Mouse (Mus musculus) intestine, embryonic 15.5 days (tissue): ENCODE measurements around the gene Man2c1. TPM values are rescaled to one million over a fixed set of nuclear protein-coding genes. Genes with fewer than 3 reads are reported as not detected.

Source experiments
- ATAC-seq: fragments of 200-750 bp; cut with Nextera tagmentation; 2 replicates; pipeline ENCODE4 v1.8.0; 2017; ENCODE audit warnings: moderate TSS enrichment, moderate library complexity
- H3K27ac ChIP-seq: fragments of 300-500 bp; sonication (generic); 2 replicates; pipeline ENCODE4 v1.5.1; 2015; ENCODE audit warnings: mild to moderate bottlenecking, inconsistent platforms
- H3K27me3 ChIP-seq: fragments of 300-500 bp; sonication (generic); replicated peaks from 2 replicates; pipeline ENCODE4 v1.6.1; 2015; ENCODE audit warnings: inconsistent platforms
- H3K36me3 ChIP-seq: fragments of 300-500 bp; sonication (generic); 2 replicates; pipeline ENCODE4 v1.6.1; 2015; ENCODE audit warnings: inconsistent platforms
- H3K4me1 ChIP-seq: fragments of 300-500 bp; sonication (generic); replicated peaks from 2 replicates; pipeline ENCODE4 v1.6.1; 2015; ENCODE audit warnings: inconsistent platforms
- H3K4me2 ChIP-seq: fragments of 300-500 bp; sonication (generic); replicated peaks from 2 replicates; pipeline ENCODE4 v1.6.1; 2015; ENCODE audit warnings: mild to moderate bottlenecking, inconsistent platforms
- H3K4me3 ChIP-seq: fragments of 300-500 bp; sonication (generic); replicated peaks from 2 replicates; pipeline ENCODE4 v1.5.1; 2015; ENCODE audit warnings: inconsistent platforms
- H3K9ac ChIP-seq: fragments of 300-500 bp; sonication (generic); 2 replicates; pipeline ENCODE4 v1.6.1; 2015; ENCODE audit warnings: inconsistent platforms
- H3K9me3 ChIP-seq: fragments of 300-500 bp; sonication (generic); 2 replicates; pipeline ENCODE4 v1.6.1; 2016; ENCODE audit warnings: inconsistent platforms
- WGBS: fragments of 180-500 bp; shearing (Covaris S2); methylation state at CpG from one replicate; pipeline ENCODE4 v1.1.7; 2015; 5-methylcytosine and 5-hydroxymethylcytosine counted together
- polyA plus RNA-seq: library from polyadenylated mRNA; unstranded; fragments of >200 nt; fragmentation: Nextera tagmentation; extraction: Ambion mirVana; gene quantifications from 2 replicates; pipeline ENCODE4 v1.2.1, GENCODE M21; 2015

The Man2c1 gene
- polyA plus RNA-seq = 50.6 and 55.6 TPM in 2 replicates

GRCm38 (mm10) chr9:57130577-57131433 is at the start of gene Man2c1:
Gene Man2c1, plus strand, starts transcription at chr9:57130690.
- H3K4me3 ChIP-seq = peak within 1 kb of the TSS; percentile 76
- peaks cover 16% of the 10 kb centered on the region for H3K36me3 ChIP-seq
- under 1% methylated on average over 58 of the region's 58 CpGs for WGBS
- peaks cover 10% of the 10 kb centered on the region; the same call in 1 of the 2 replicates for H3K4me1 ChIP-seq
- peak; percentile 94 for ATAC-seq
- H3K9ac ChIP-seq = peak within 1 kb of the TSS; percentile 84
- H3K4me2 ChIP-seq = peak within 1 kb of the TSS; percentile 84
- H3K9me3 ChIP-seq = no peaks in the 10 kb centered on the region
- H3K27me3 ChIP-seq = no peaks in the 10 kb centered on the region
- peak within 1 kb of the TSS; percentile 99 for H3K27ac ChIP-seq

- H3K4me3 ChIP-seq = no peak overlapping the region
- H3K36me3 ChIP-seq = peaks cover 2% of the 10 kb centered on the region; the same call in 1 of the 2 replicates
- WGBS = 63% methylated on average over 3 of the region's 3 CpGs
- no peak overlapping the region for H3K4me2 ChIP-seq
- no peaks in the 10 kb centered on the region for H3K27me3 ChIP-seq
- H3K9me3 ChIP-seq = no peaks in the 10 kb centered on the region
- peaks cover 5% of the 10 kb centered on the region for H3K4me1 ChIP-seq
- no peak for ATAC-seq
- H3K27ac ChIP-seq = no peak overlapping the region
- H3K9ac ChIP-seq = no peak overlapping the region
Measured at GRCm38 (mm10) chr9:57082236-57082635, 48.3 kb upstream of the Man2c1 start.

- Histone ChIP-seq H3K9me3 (no peaks in the 10 kb centered on the region), H3K4me1 (no peaks in the 10 kb centered on the region), H3K4me2 (no peak overlapping the region), H3K36me3 (peaks cover 29% of the 10 kb centered on the region), H3K27ac (no peak overlapping the region), H3K9ac (no peak overlapping the region), H3K27me3 (no peaks in the 10 kb centered on the region), H3K4me3 (no peak overlapping the region)
- no peak for ATAC-seq
- WGBS = 90% methylated on average over 13 of the region's 13 CpGs
Measured at GRCm38 (mm10) chr9:57117261-57117755, 13.2 kb upstream of the Man2c1 start.

- H3K27ac ChIP-seq = no peak overlapping the region
- ATAC-seq = no peak
Measured at GRCm38 (mm10) chr9:57129641-57130040, 849 bp upstream of the Man2c1 start.

GRCm38 (mm10) chr9:57137246-57137645 is 6.8 kb downstream of the Man2c1 start:
- Histone ChIP-seq H3K27me3 (no peaks in the 10 kb centered on the region), H3K4me3 (no peak overlapping the region), H3K4me1 (no peaks in the 10 kb centered on the region), H3K9me3 (no peaks in the 10 kb centered on the region), H3K27ac (no peak overlapping the region), H3K9ac (no peak overlapping the region), H3K36me3 (peaks cover 24% of the 10 kb centered on the region), H3K4me2 (no peak overlapping the region)
- no peak for ATAC-seq
- WGBS = 87% methylated on average over 6 of the region's 6 CpGs

More at GRCm38 (mm10) chr9:57129641-57130040, 849 bp upstream of the Man2c1 start:
- peaks cover 10% of the 10 kb centered on the region; the same call in 1 of the 2 replicates for H3K4me1 ChIP-seq
- H3K27me3 ChIP-seq = no peaks in the 10 kb centered on the region
- H3K36me3 ChIP-seq = peaks cover 16% of the 10 kb centered on the region
- H3K9ac ChIP-seq = no peak overlapping the region; the same call in 1 of the 2 replicates
- H3K4me2 ChIP-seq = peak overlapping the region; percentile 84
- peak overlapping the region; percentile 76 for H3K4me3 ChIP-seq
- H3K9me3 ChIP-seq = no peaks in the 10 kb centered on the region

- no peak overlapping the region for H3K9ac ChIP-seq
- H3K27me3 ChIP-seq = no peaks in the 10 kb centered on the region
- ATAC-seq = no peak
- no peak overlapping the region for H3K27ac ChIP-seq
- 87% methylated on average over 9 of the region's 9 CpGs for WGBS
- no peaks in the 10 kb centered on the region for H3K9me3 ChIP-seq
- peaks cover 26% of the 10 kb centered on the region for H3K36me3 ChIP-seq
- no peak overlapping the region for H3K4me2 ChIP-seq
- H3K4me1 ChIP-seq = no peaks in the 10 kb centered on the region
- no peak overlapping the region for H3K4me3 ChIP-seq
Measured at GRCm38 (mm10) chr9:57137777-57138176, 7.3 kb downstream of the Man2c1 start.

- no peak overlapping the region for H3K4me2 ChIP-seq
- no peak overlapping the region for H3K9ac ChIP-seq
- no peaks in the 10 kb centered on the region for H3K4me1 ChIP-seq
- no peak overlapping the region for H3K4me3 ChIP-seq
- H3K9me3 ChIP-seq = no peaks in the 10 kb centered on the region
- no peaks in the 10 kb centered on the region for H3K27me3 ChIP-seq
- ATAC-seq = no peak
- H3K36me3 ChIP-seq = peaks cover 26% of the 10 kb centered on the region
- H3K27ac ChIP-seq = no peak overlapping the region
- WGBS = 89% methylated on average over 6 of the region's 6 CpGs
Measured at GRCm38 (mm10) chr9:57138507-57138906, 8.0 kb downstream of the Man2c1 start.

- no peak overlapping the region for H3K27ac ChIP-seq
- H3K4me1 ChIP-seq = no peaks in the 10 kb centered on the region
- 91% methylated on average over 9 of the region's 9 CpGs for WGBS
- peaks cover 27% of the 10 kb centered on the region for H3K36me3 ChIP-seq
- no peaks in the 10 kb centered on the region for H3K9me3 ChIP-seq
- ATAC-seq = no peak
- H3K4me3 ChIP-seq = no peak overlapping the region
- H3K27me3 ChIP-seq = no peaks in the 10 kb centered on the region
- H3K9ac ChIP-seq = no peak overlapping the region
- no peak overlapping the region for H3K4me2 ChIP-seq
Measured at GRCm38 (mm10) chr9:57139110-57139509, 8.6 kb downstream of the Man2c1 start.

- Histone ChIP-seq H3K4me2 (no peak overlapping the region), H3K36me3 (peaks cover 30% of the 10 kb centered on the region)
Measured at GRCm38 (mm10) chr9:57139571-57139970, 9.1 kb downstream of the Man2c1 start.

GRCm38 (mm10) chr9:57141417-57142353 is 11.2 kb downstream of the Man2c1 start:
- H3K4me1 ChIP-seq = no peaks in the 10 kb centered on the region; the same call in 1 of the 2 replicates
- no peak overlapping the region for H3K4me2 ChIP-seq
- no peak overlapping the region for H3K9ac ChIP-seq
- peaks cover 30% of the 10 kb centered on the region for H3K36me3 ChIP-seq
- H3K27me3 ChIP-seq = no peaks in the 10 kb centered on the region
- 88% methylated on average over 17 of the region's 17 CpGs for WGBS
- no peak for ATAC-seq
- no peak overlapping the region for H3K4me3 ChIP-seq
- H3K27ac ChIP-seq = no peak overlapping the region
- H3K9me3 ChIP-seq = no peaks in the 10 kb centered on the region

More at GRCm38 (mm10) chr9:57139571-57139970, 9.1 kb downstream of the Man2c1 start:
- H3K27me3 ChIP-seq = no peaks in the 10 kb centered on the region
- 87% methylated on average over 5 of the region's 5 CpGs for WGBS
- no peak overlapping the region for H3K27ac ChIP-seq
- no peaks in the 10 kb centered on the region for H3K9me3 ChIP-seq
- no peak overlapping the region for H3K9ac ChIP-seq
- ATAC-seq = no peak
- H3K4me1 ChIP-seq = no peaks in the 10 kb centered on the region
- no peak overlapping the region for H3K4me3 ChIP-seq

GRCm38 (mm10) chr9:57143212-57143611 is 12.7 kb downstream of the Man2c1 start:
- no peak overlapping the region for H3K9ac ChIP-seq
- ATAC-seq = no peak
- no peaks in the 10 kb centered on the region for H3K9me3 ChIP-seq
- no peak overlapping the region for H3K4me3 ChIP-seq
- WGBS = 85% methylated on average over 11 of the region's 11 CpGs
- no peak overlapping the region for H3K27ac ChIP-seq
- peaks cover 25% of the 10 kb centered on the region for H3K36me3 ChIP-seq
- no peak overlapping the region for H3K4me2 ChIP-seq
- no peaks in the 10 kb centered on the region for H3K27me3 ChIP-seq
- peaks cover 6% of the 10 kb centered on the region for H3K4me1 ChIP-seq

- ATAC-seq = no peak
- Histone ChIP-seq H3K27ac (no peak overlapping the region), H3K4me2 (no peak overlapping the region), H3K27me3 (no peaks in the 10 kb centered on the region), H3K9me3 (no peaks in the 10 kb centered on the region), H3K4me3 (no peak overlapping the region), H3K9ac (no peak overlapping the region), H3K36me3 (peaks cover 16% of the 10 kb centered on the region), H3K4me1 (peaks cover 8% of the 10 kb centered on the region)
- 90% methylated on average over 8 of the region's 8 CpGs for WGBS
Measured at GRCm38 (mm10) chr9:57144830-57145229, 14.3 kb downstream of the Man2c1 start.
